Mouse (Mus musculus) adrenal gland, postnatal 14 days (tissue): ENCODE data around the gene Smr2. TPM values are rescaled to one million over a fixed set of nuclear protein-coding genes. Genes with fewer than 3 reads are reported as not detected.
"Not testable (repeated sequence)": the region's sequence is repeated elsewhere in the genome, so short reads cannot be mapped to it uniquely, and the experiment has no call there.

Experiments
- DNase-seq: peaks from one replicate; pipeline ENCODE4 v3.0.0; 2021; ENCODE audit warnings: mixed read lengths
- long read RNA-seq, 2 experiments: library from polyadenylated mRNA; stranded (forward); transcript quantifications; one replicate each; pipeline ENCODE4 v2.0.0; 2021
- total RNA-seq: library from RNA; stranded (reverse); gene quantifications from 2 replicates; pipeline ENCODE4 v1.2.3, GENCODE M21; 2021

The Smr2 gene
- not detected in 2 replicates for total RNA-seq
- long read RNA-seq, experiment 1 = 0 reads
- long read RNA-seq, experiment 2 = 0 reads

GRCm38 (mm10) chr5:88086256-88086655 is at the start of gene Smr2:
Gene Smr2, plus strand, starts transcription at chr5:88086556.
- DNase-seq = not testable (repeated sequence)

- no peak for DNase-seq
Measured at GRCm38 (mm10) chr5:88111430-88111829, 25.1 kb downstream of the Smr2 start, which contains the start of gene Gm11116. Gene Gm11116, minus strand, starts transcription at chr5:88111530.

- DNase-seq = no peak
Measured at GRCm38 (mm10) chr5:88153999-88154398, 67.6 kb downstream of the Smr2 start, which contains the start of gene Gm11115. Gene Gm11115, minus strand, starts transcription at chr5:88154099.

Other genes starting within 250 kb of the Smr2 start
- gene Odam, start 201.5 kb upstream of the Smr2 start, total RNA-seq = not detected in 2 replicates
- gene Csn3, start 161.0 kb upstream of the Smr2 start, total RNA-seq = not detected in 2 replicates
- not detected in 2 replicates for gene 2310003L06Rik, start 117.1 kb upstream of the Smr2 start, total RNA-seq
- gene Gm28434, start 117.0 kb upstream of the Smr2 start, total RNA-seq = not detected in 2 replicates
- gene Cabs1, start 107.1 kb upstream of the Smr2 start, total RNA-seq = not detected in 2 replicates
- not detected in 2 replicates for gene Smr3a, start 84.0 kb upstream of the Smr2 start, total RNA-seq
- not detected in 2 replicates for gene Gm11116, start 25.0 kb downstream of the Smr2 start, total RNA-seq
- gene Gm11115, start 67.5 kb downstream of the Smr2 start, total RNA-seq = not detected in 2 replicates
- not detected in 2 replicates for gene Gm7714, start 182.4 kb downstream of the Smr2 start, total RNA-seq
- gene Prol1, start 230.8 kb downstream of the Smr2 start, total RNA-seq = not detected in 2 replicates